Mouse (Mus musculus) heart, embryonic 11.5 days (tissue): Measurements from ENCODE around the gene Zfp383. TPM values are rescaled to one million over a fixed set of nuclear protein-coding genes. Genes with fewer than 3 reads are reported as not detected.

Experiments
- ATAC-seq: fragments of 200-750 bp; cut with Nextera tagmentation; replicated peaks from 2 replicates; pipeline ENCODE4 v1.8.0; 2017; ENCODE audit warnings: moderate library complexity; ENCODE audit not compliant: insufficient number of reproducible peaks, low FRiP score, low TSS enrichment
- H3K27ac ChIP-seq: fragments of 300-500 bp; sonication (generic); 2 replicates; pipeline ENCODE4 v1.5.1; 2014; ENCODE audit warnings: mild to moderate bottlenecking, low read depth, low read length
- H3K27me3 ChIP-seq: fragments of 300-500 bp; sonication (generic); 2 replicates; pipeline ENCODE4 v1.6.1; 2014; ENCODE audit warnings: mild to moderate bottlenecking, low read length, mixed read lengths; ENCODE audit not compliant: control insufficient read depth, insufficient read depth
- H3K36me3 ChIP-seq: fragments of 300-500 bp; sonication (generic); 2 replicates; pipeline ENCODE4 v1.6.1; 2014; ENCODE audit warnings: mild to moderate bottlenecking, low read length, moderate library complexity, mixed read lengths; ENCODE audit not compliant: control insufficient read depth, insufficient read depth
- H3K4me1 ChIP-seq: fragments of 300-500 bp; sonication (generic); 2 replicates; pipeline ENCODE4 v1.6.1; 2014; ENCODE audit warnings: low read length; ENCODE audit not compliant: control insufficient read depth, insufficient read depth
- H3K4me2 ChIP-seq: fragments of 300-500 bp; sonication (generic); 2 replicates; pipeline ENCODE4 v1.6.1; 2014; ENCODE audit warnings: mild to moderate bottlenecking, moderate library complexity
- H3K4me3 ChIP-seq: fragments of 300-500 bp; sonication (generic); 2 replicates; pipeline ENCODE4 v1.5.1; 2014; ENCODE audit warnings: low read depth, low read length
- H3K9ac ChIP-seq: fragments of 300-500 bp; sonication (generic); 2 replicates; pipeline ENCODE4 v1.6.1; 2014; ENCODE audit warnings: mild to moderate bottlenecking, low read depth, low read length, moderate library complexity
- H3K9me3 ChIP-seq: fragments of 300-500 bp; sonication (generic); replicated peaks from 2 replicates; pipeline ENCODE4 v1.6.1; 2016; ENCODE audit warnings: low read length; ENCODE audit not compliant: control insufficient read depth
- WGBS: fragments of 180-500 bp; shearing (Covaris S2); extraction: QIAGEN DNeasy Blood & Tissue Kit; methylation state at CpG from one replicate; pipeline ENCODE4 v1.1.7; 2014; ENCODE audit not compliant: insufficient replicate concordance; 5-methylcytosine and 5-hydroxymethylcytosine counted together
- polyA plus RNA-seq: library from polyadenylated mRNA; unstranded; fragments of >200 nt; fragmentation: Nextera tagmentation; extraction: Ambion mirVana; gene quantifications from 2 replicates; pipeline ENCODE4 v1.2.1, GENCODE M21; 2014

Gene Zfp383
- polyA plus RNA-seq, 1 experiment from 2014 or later, result 4.1 TPM

- no peak for ATAC-seq
- 41% methylated on average over 6 of the region's 6 CpGs for WGBS
- H3K27ac ChIP-seq, result peak overlapping the region; percentile 74
- peaks cover 31% of the 10 kb centered on the region for H3K36me3 ChIP-seq
- peaks cover 4% of the 10 kb centered on the region for H3K4me1 ChIP-seq
- peak overlapping the region; percentile 31 for H3K4me2 ChIP-seq
- no peaks in the 10 kb centered on the region for H3K27me3 ChIP-seq
- H3K9me3 ChIP-seq, result peaks cover 8% of the 10 kb centered on the region
- H3K9ac ChIP-seq, result peak overlapping the region; percentile 43; the same call in 1 of the 2 replicates
- no peak overlapping the region for H3K4me3 ChIP-seq
Measured at GRCm38 (mm10) chr7:29917371-29918061, 9.5 kb downstream of the Zfp383 start.

- peaks cover 28% of the 10 kb centered on the region for H3K36me3 ChIP-seq
- H3K9ac ChIP-seq, result peak overlapping the region; percentile 43; the same call in 1 of the 2 replicates
- 79% methylated on average over 4 of the region's 4 CpGs for WGBS
- H3K4me2 ChIP-seq, result peak overlapping the region; percentile 31
- H3K4me3 ChIP-seq, result no peak overlapping the region
- ATAC-seq, result no peak
- no peaks in the 10 kb centered on the region for H3K27me3 ChIP-seq
- peaks cover 8% of the 10 kb centered on the region for H3K9me3 ChIP-seq
- H3K27ac ChIP-seq, result peak overlapping the region; percentile 74
- peaks cover 4% of the 10 kb centered on the region for H3K4me1 ChIP-seq
Measured at GRCm38 (mm10) chr7:29918062-29918453, 10.0 kb downstream of the Zfp383 start.

- Histone ChIP-seq H3K9me3 (no peaks in the 10 kb centered on the region), H3K4me2 (no peak overlapping the region), H3K27me3 (no peaks in the 10 kb centered on the region), H3K27ac (no peak overlapping the region), H3K9ac (no peak overlapping the region), H3K36me3 (no peaks in the 10 kb centered on the region), H3K4me3 (no peak overlapping the region), H3K4me1 (peaks cover 4% of the 10 kb centered on the region)
- 63% methylated on average over 6 of the region's 6 CpGs for WGBS
- ATAC-seq, result no peak
Measured at GRCm38 (mm10) chr7:29921439-29922093, 13.5 kb downstream of the Zfp383 start.

- Histone ChIP-seq H3K27me3 (no peaks in the 10 kb centered on the region), H3K36me3 (no peaks in the 10 kb centered on the region), H3K9me3 (no peaks in the 10 kb centered on the region), H3K4me3 (no peak overlapping the region), H3K9ac (no peak overlapping the region), H3K4me1 (peaks cover 3% of the 10 kb centered on the region), H3K27ac (no peak overlapping the region), H3K4me2 (no peak overlapping the region)
- no peak for ATAC-seq
- 69% methylated on average over 2 of the region's 2 CpGs for WGBS
Measured at GRCm38 (mm10) chr7:29922780-29923179, 14.8 kb downstream of the Zfp383 start.

- H3K4me1 ChIP-seq, result no peaks in the 10 kb centered on the region
- H3K9ac ChIP-seq, result no peak overlapping the region
- H3K36me3 ChIP-seq, result peaks cover 28% of the 10 kb centered on the region
- H3K27ac ChIP-seq, result no peak overlapping the region
- H3K9me3 ChIP-seq, result no peaks in the 10 kb centered on the region
- no peaks in the 10 kb centered on the region for H3K27me3 ChIP-seq
- WGBS, result 79% methylated on average over 6 of the region's 6 CpGs
- ATAC-seq, result no peak
- H3K4me2 ChIP-seq, result no peak overlapping the region
- no peak overlapping the region for H3K4me3 ChIP-seq
Measured at GRCm38 (mm10) chr7:29938856-29939255, 30.8 kb downstream of the Zfp383 start.

GRCm38 (mm10) chr7:29941027-29941426 is 33.0 kb downstream of the Zfp383 start:
- WGBS, result 81% methylated on average over 11 of the region's 11 CpGs
- Histone ChIP-seq H3K4me1 (no peaks in the 10 kb centered on the region), H3K9ac (no peak overlapping the region), H3K27me3 (no peaks in the 10 kb centered on the region), H3K36me3 (peaks cover 10% of the 10 kb centered on the region; the same call in 1 of the 2 replicates), H3K4me2 (no peak overlapping the region), H3K4me3 (no peak overlapping the region), H3K27ac (no peak overlapping the region), H3K9me3 (no peaks in the 10 kb centered on the region)
- ATAC-seq, result no peak

- no peak for ATAC-seq
- Histone ChIP-seq H3K27ac (no peak overlapping the region), H3K27me3 (no peaks in the 10 kb centered on the region), H3K9ac (no peak overlapping the region), H3K36me3 (0 out of 2 replicates have a peak, but pooled peaks cover 3% of the 10 kb centered on the region), H3K9me3 (no peaks in the 10 kb centered on the region), H3K4me2 (no peak overlapping the region), H3K4me1 (no peaks in the 10 kb centered on the region), H3K4me3 (no peak overlapping the region)
- WGBS, result 47% methylated on average over 2 of the region's 2 CpGs
Measured at GRCm38 (mm10) chr7:29942740-29943139, 34.7 kb downstream of the Zfp383 start.

GRCm38 (mm10) chr7:29943720-29944119 is 35.7 kb downstream of the Zfp383 start:
- H3K36me3 ChIP-seq, result 0 out of 2 replicates have a peak, but pooled peaks cover 3% of the 10 kb centered on the region
- no peaks in the 10 kb centered on the region for H3K27me3 ChIP-seq
- no peak overlapping the region for H3K9ac ChIP-seq
- H3K4me3 ChIP-seq, result no peak overlapping the region
- H3K4me1 ChIP-seq, result no peaks in the 10 kb centered on the region
- no peak overlapping the region for H3K4me2 ChIP-seq
- H3K27ac ChIP-seq, result no peak overlapping the region
- no peak for ATAC-seq
- WGBS, result 71% methylated on average over 2 of the region's 2 CpGs
- H3K9me3 ChIP-seq, result no peaks in the 10 kb centered on the region
